Mouse (Mus musculus) kidney, embryonic 14.5 days (tissue): ENCODE results near the gene Agpat3. TPM values are rescaled to one million over a fixed set of nuclear protein-coding genes. Genes with fewer than 3 reads are reported as not detected.

Experiments
- ATAC-seq: fragments of 200-750 bp; cut with Nextera tagmentation; 2 replicates; pipeline ENCODE4 v1.8.0; 2017; ENCODE audit warnings: moderate number of reproducible peaks, mild to moderate bottlenecking, moderate TSS enrichment, moderate library complexity; ENCODE audit not compliant: low FRiP score, low TSS enrichment
- H3K27ac ChIP-seq: fragments of 300-500 bp; sonication (generic); 2 replicates; pipeline ENCODE4 v1.5.1; 2014; ENCODE audit warnings: low read depth, mild to moderate bottlenecking, low read length, moderate library complexity, mixed read lengths
- H3K27me3 ChIP-seq: fragments of 300-500 bp; sonication (generic); 2 replicates; pipeline ENCODE4 v1.6.1; 2014; ENCODE audit warnings: mild to moderate bottlenecking, low read length; ENCODE audit not compliant: control insufficient read depth, insufficient read depth
- H3K36me3 ChIP-seq: fragments of 300-500 bp; sonication (generic); 2 replicates; pipeline ENCODE4 v1.6.1; 2014; ENCODE audit warnings: low read length, mixed read lengths; ENCODE audit not compliant: control insufficient read depth, insufficient read depth
- H3K4me1 ChIP-seq: fragments of 300-500 bp; sonication (generic); 2 replicates; pipeline ENCODE4 v1.6.1; 2014; ENCODE audit warnings: low read length, mixed read lengths; ENCODE audit not compliant: control insufficient read depth, insufficient read depth
- H3K4me2 ChIP-seq: fragments of 300-500 bp; sonication (generic); replicated peaks from 2 replicates; pipeline ENCODE4 v1.6.1; 2014; ENCODE audit warnings: low read depth, mild to moderate bottlenecking, low read length
- H3K4me3 ChIP-seq: fragments of 300-500 bp; sonication (generic); 2 replicates; pipeline ENCODE4 v1.5.1; 2014; ENCODE audit warnings: mild to moderate bottlenecking, low read length
- H3K9ac ChIP-seq: fragments of 300-500 bp; sonication (generic); 2 replicates; pipeline ENCODE4 v1.6.1; 2014; ENCODE audit warnings: low read depth, mild to moderate bottlenecking, low read length, moderate library complexity
- H3K9me3 ChIP-seq: fragments of 300-500 bp; sonication (generic); 2 replicates; pipeline ENCODE4 v1.6.1; 2016; ENCODE audit warnings: low read length; ENCODE audit not compliant: control insufficient read depth
- WGBS: fragments of 180-500 bp; shearing (Covaris S2); extraction: QIAGEN DNeasy Blood & Tissue Kit; methylation state at CpG from one replicate; pipeline ENCODE4 v1.1.7; 2014; 5-methylcytosine and 5-hydroxymethylcytosine counted together
- polyA plus RNA-seq: library from polyadenylated mRNA; unstranded; fragments of >200 nt; fragmentation: Nextera tagmentation; extraction: Ambion mirVana; gene quantifications from 2 replicates; pipeline ENCODE4 v1.2.1, GENCODE M21; 2014

The Agpat3 gene
- polyA plus RNA-seq, 1 experiment from 2014 or later: 84.7 TPM

GRCm38 (mm10) chr10:78324556-78325164 lies 27.6 kb downstream of the Agpat3 start:
- peaks cover 13% of the 10 kb centered on the region; the same call in 1 of the 2 replicates for H3K4me1 ChIP-seq
- no peak for ATAC-seq
- H3K27me3 ChIP-seq: no peaks in the 10 kb centered on the region
- no peak overlapping the region for H3K4me3 ChIP-seq
- H3K27ac ChIP-seq: no peak overlapping the region
- no peaks in the 10 kb centered on the region for H3K9me3 ChIP-seq
- WGBS: 84% methylated on average over 6 of the region's 6 CpGs
- no peak overlapping the region for H3K4me2 ChIP-seq
- H3K9ac ChIP-seq: no peak overlapping the region
- H3K36me3 ChIP-seq: peaks cover 15% of the 10 kb centered on the region

GRCm38 (mm10) chr10:78323214-78323880 lies 28.9 kb downstream of the Agpat3 start:
- peaks cover 12% of the 10 kb centered on the region for H3K36me3 ChIP-seq
- H3K27ac ChIP-seq: no peak overlapping the region
- H3K4me2 ChIP-seq: no peak overlapping the region
- peaks cover 13% of the 10 kb centered on the region; the same call in 1 of the 2 replicates for H3K4me1 ChIP-seq
- no peaks in the 10 kb centered on the region for H3K9me3 ChIP-seq
- 56% methylated on average over 7 of the region's 7 CpGs for WGBS
- no peak for ATAC-seq
- H3K9ac ChIP-seq: no peak overlapping the region
- no peaks in the 10 kb centered on the region for H3K27me3 ChIP-seq
- no peak overlapping the region for H3K4me3 ChIP-seq

GRCm38 (mm10) chr10:78322806-78323205 lies 29.5 kb downstream of the Agpat3 start:
- no peak overlapping the region for H3K4me3 ChIP-seq
- no peaks in the 10 kb centered on the region for H3K9me3 ChIP-seq
- no CpG with 5 or more reads among the region's 1 CpGs for WGBS
- no peak overlapping the region for H3K4me2 ChIP-seq
- ATAC-seq: no peak
- no peak overlapping the region for H3K9ac ChIP-seq
- H3K27me3 ChIP-seq: no peaks in the 10 kb centered on the region
- H3K36me3 ChIP-seq: peaks cover 10% of the 10 kb centered on the region; the same call in 1 of the 2 replicates
- peaks cover 13% of the 10 kb centered on the region; the same call in 1 of the 2 replicates for H3K4me1 ChIP-seq
- no peak overlapping the region for H3K27ac ChIP-seq

GRCm38 (mm10) chr10:78321133-78321757 lies 31.0 kb downstream of the Agpat3 start:
- Histone ChIP-seq H3K9me3 (no peaks in the 10 kb centered on the region), H3K36me3 (peaks cover 9% of the 10 kb centered on the region; the same call in 1 of the 2 replicates), H3K27ac (no peak overlapping the region), H3K4me1 (peaks cover 8% of the 10 kb centered on the region; the same call in 1 of the 2 replicates), H3K4me2 (no peak overlapping the region), H3K4me3 (no peak overlapping the region), H3K9ac (no peak overlapping the region), H3K27me3 (no peaks in the 10 kb centered on the region)
- 39% methylated on average over 3 of the region's 3 CpGs for WGBS
- ATAC-seq: 0 out of 2 replicates have a peak, but pooled peaks have one; percentile 18

GRCm38 (mm10) chr10:78320526-78320925 lies 31.8 kb downstream of the Agpat3 start:
- no peak for ATAC-seq
- WGBS: 93% methylated on average over 1 of the region's 1 CpGs

GRCm38 (mm10) chr10:78319940-78320339 lies 32.3 kb downstream of the Agpat3 start:
- no peak overlapping the region for H3K4me2 ChIP-seq
- WGBS: 86% methylated on average over 9 of the region's 9 CpGs
- H3K36me3 ChIP-seq: peaks cover 9% of the 10 kb centered on the region; the same call in 1 of the 2 replicates
- H3K9me3 ChIP-seq: no peaks in the 10 kb centered on the region
- H3K4me1 ChIP-seq: 0 out of 2 replicates have a peak, but pooled peaks cover 14% of the 10 kb centered on the region
- no peak overlapping the region for H3K4me3 ChIP-seq
- no peak overlapping the region for H3K27ac ChIP-seq
- no peaks in the 10 kb centered on the region for H3K27me3 ChIP-seq
- no peak for ATAC-seq
- H3K9ac ChIP-seq: no peak overlapping the region

More at GRCm38 (mm10) chr10:78320526-78320925, 31.8 kb downstream of the Agpat3 start:
- Histone ChIP-seq H3K4me2 (no peak overlapping the region), H3K9ac (no peak overlapping the region), H3K4me1 (0 out of 2 replicates have a peak, but pooled peaks cover 9% of the 10 kb centered on the region), H3K4me3 (no peak overlapping the region), H3K27me3 (no peaks in the 10 kb centered on the region), H3K27ac (no peak overlapping the region), H3K36me3 (peaks cover 9% of the 10 kb centered on the region; the same call in 1 of the 2 replicates), H3K9me3 (no peaks in the 10 kb centered on the region)

- 0 out of 2 replicates have a peak, but pooled peaks cover 15% of the 10 kb centered on the region for H3K4me1 ChIP-seq
- no peak overlapping the region for H3K9ac ChIP-seq
- H3K27me3 ChIP-seq: no peaks in the 10 kb centered on the region
- H3K9me3 ChIP-seq: no peaks in the 10 kb centered on the region
- no peak overlapping the region for H3K4me3 ChIP-seq
- 75% methylated on average over 11 of the region's 11 CpGs for WGBS
- no peak overlapping the region for H3K27ac ChIP-seq
- no peak overlapping the region for H3K4me2 ChIP-seq
- ATAC-seq: no peak
- peaks cover 6% of the 10 kb centered on the region; the same call in 1 of the 2 replicates for H3K36me3 ChIP-seq
Observed at GRCm38 (mm10) chr10:78317270-78317923, 34.9 kb downstream of the Agpat3 start.

GRCm38 (mm10) chr10:78316228-78317087 lies 35.8 kb downstream of the Agpat3 start:
- Histone ChIP-seq H3K4me2 (no peak overlapping the region), H3K9ac (no peak overlapping the region), H3K27me3 (no peaks in the 10 kb centered on the region), H3K4me3 (no peak overlapping the region), H3K9me3 (no peaks in the 10 kb centered on the region), H3K27ac (no peak overlapping the region), H3K4me1 (0 out of 2 replicates have a peak, but pooled peaks cover 13% of the 10 kb centered on the region), H3K36me3 (peaks cover 6% of the 10 kb centered on the region; the same call in 1 of the 2 replicates)
- 75% methylated on average over 15 of the region's 15 CpGs for WGBS
- ATAC-seq: no peak
